Mouse (Mus musculus): Measurements from ENCODE around the gene Thada. TPM values are rescaled to one million over a fixed set of nuclear protein-coding genes. Genes with fewer than 3 reads are reported as not detected.

The Thada gene
- polyA plus RNA-seq, 1 experiment from 2014 or later, result 15.8 TPM

GRCm38 (mm10) chr17:84141691-84142090 lies 324.3 kb downstream of the Thada start:
- WGBS, result 62% methylated on average over 6 of the region's 6 CpGs

DNA sequence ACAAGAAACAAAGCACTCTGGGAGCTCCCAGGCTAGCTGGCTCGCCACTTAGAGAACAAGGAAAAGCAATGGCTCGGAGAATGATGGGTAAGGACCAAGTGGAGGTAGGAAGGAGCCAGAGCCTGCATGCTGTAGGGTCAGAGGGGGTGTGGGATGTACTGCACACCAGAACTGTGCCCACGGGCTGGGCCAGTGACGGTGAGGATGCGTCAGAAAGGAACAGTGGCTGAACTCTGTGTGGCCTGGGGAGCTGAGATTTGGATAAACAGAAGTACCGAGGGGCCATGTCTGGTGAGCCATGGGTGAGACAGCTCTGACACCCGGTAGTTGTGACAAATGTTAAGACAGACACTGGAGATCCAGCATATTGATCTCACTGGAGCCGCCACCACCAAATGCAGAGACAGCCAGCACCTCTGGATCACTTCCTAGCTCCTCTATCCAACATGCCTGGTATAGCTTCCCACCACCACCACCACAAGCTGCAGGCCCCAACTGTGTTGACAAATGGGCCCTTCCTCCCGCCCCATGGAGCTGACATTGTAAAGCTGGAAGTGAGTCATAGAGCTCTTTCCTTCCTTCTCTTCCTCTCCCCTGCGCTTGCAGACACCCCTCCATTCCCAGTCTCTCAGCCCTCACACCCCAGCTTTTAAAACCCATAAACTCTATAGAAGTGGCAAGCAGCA lies 325.0 kb downstream of the Thada start:
- Histone ChIP-seq H3K9me3 (ENCODE audit: control insufficient read depth, low read length) (no peaks in the 10 kb centered on the region), H3K4me3 (ENCODE audit: low read length) (no peak overlapping the region), H3K4me1 (ENCODE audit: control insufficient read depth, insufficient read depth, low read length) (peaks cover 48% of the 10 kb centered on the region), H3K27me3 (ENCODE audit: control insufficient read depth, insufficient read depth, low read length) (no peaks in the 10 kb centered on the region), H3K4me2 (replicated peaks; ENCODE audit: low read depth, low read length) (no peak overlapping the region), H3K36me3 (ENCODE audit: control insufficient read depth, insufficient read depth, low read length) (no peaks in the 10 kb centered on the region), H3K9ac (ENCODE audit: low read depth, low read length) (no peak overlapping the region), H3K27ac (ENCODE audit: low read depth, low read length) (peak overlapping the region; percentile 74; the same call in 1 of the 2 replicates)
- 54% methylated on average over 10 of the region's 10 CpGs for WGBS
- no peak for ATAC-seq (ENCODE audit: low FRiP score, low TSS enrichment)

More at GRCm38 (mm10) chr17:84141691-84142090, 324.3 kb downstream of the Thada start:
- Histone ChIP-seq H3K27ac (ENCODE audit: low read depth, low read length) (no peak overlapping the region; the same call in 1 of the 2 replicates), H3K9ac (ENCODE audit: low read depth, low read length) (no peak overlapping the region), H3K4me3 (ENCODE audit: low read length) (no peak overlapping the region), H3K27me3 (ENCODE audit: control insufficient read depth, insufficient read depth, low read length) (no peaks in the 10 kb centered on the region), H3K4me2 (replicated peaks; ENCODE audit: low read depth, low read length) (no peak overlapping the region), H3K4me1 (ENCODE audit: control insufficient read depth, insufficient read depth, low read length) (peaks cover 50% of the 10 kb centered on the region), H3K9me3 (ENCODE audit: control insufficient read depth, low read length) (no peaks in the 10 kb centered on the region), H3K36me3 (ENCODE audit: control insufficient read depth, insufficient read depth, low read length) (no peaks in the 10 kb centered on the region)
- no peak for ATAC-seq (ENCODE audit: low FRiP score, low TSS enrichment)

Other genes starting within 250 kb of the Thada start
- 10.3 and 13.9 TPM in 2 replicates for gene Plekhh2, start 45.7 kb upstream of the Thada start, polyA plus RNA-seq (2014; fragmentation: Nextera tagmentation; extraction: Ambion mirVana)
- gene Dync2li1, start 160.3 kb upstream of the Thada start, polyA plus RNA-seq (2014; fragmentation: Nextera tagmentation; extraction: Ambion mirVana), result 48.7 and 57.3 TPM in 2 replicates
- 0.35 and 0.43 TPM in 2 replicates for gene Abcg8, start 210.1 kb upstream of the Thada start, polyA plus RNA-seq (2014; fragmentation: Nextera tagmentation; extraction: Ambion mirVana)
- gene Abcg5, start 216.8 kb upstream of the Thada start, polyA plus RNA-seq (2014; fragmentation: Nextera tagmentation; extraction: Ambion mirVana), result 5.8 and 6.6 TPM in 2 replicates